In the genomic region with DNA sequence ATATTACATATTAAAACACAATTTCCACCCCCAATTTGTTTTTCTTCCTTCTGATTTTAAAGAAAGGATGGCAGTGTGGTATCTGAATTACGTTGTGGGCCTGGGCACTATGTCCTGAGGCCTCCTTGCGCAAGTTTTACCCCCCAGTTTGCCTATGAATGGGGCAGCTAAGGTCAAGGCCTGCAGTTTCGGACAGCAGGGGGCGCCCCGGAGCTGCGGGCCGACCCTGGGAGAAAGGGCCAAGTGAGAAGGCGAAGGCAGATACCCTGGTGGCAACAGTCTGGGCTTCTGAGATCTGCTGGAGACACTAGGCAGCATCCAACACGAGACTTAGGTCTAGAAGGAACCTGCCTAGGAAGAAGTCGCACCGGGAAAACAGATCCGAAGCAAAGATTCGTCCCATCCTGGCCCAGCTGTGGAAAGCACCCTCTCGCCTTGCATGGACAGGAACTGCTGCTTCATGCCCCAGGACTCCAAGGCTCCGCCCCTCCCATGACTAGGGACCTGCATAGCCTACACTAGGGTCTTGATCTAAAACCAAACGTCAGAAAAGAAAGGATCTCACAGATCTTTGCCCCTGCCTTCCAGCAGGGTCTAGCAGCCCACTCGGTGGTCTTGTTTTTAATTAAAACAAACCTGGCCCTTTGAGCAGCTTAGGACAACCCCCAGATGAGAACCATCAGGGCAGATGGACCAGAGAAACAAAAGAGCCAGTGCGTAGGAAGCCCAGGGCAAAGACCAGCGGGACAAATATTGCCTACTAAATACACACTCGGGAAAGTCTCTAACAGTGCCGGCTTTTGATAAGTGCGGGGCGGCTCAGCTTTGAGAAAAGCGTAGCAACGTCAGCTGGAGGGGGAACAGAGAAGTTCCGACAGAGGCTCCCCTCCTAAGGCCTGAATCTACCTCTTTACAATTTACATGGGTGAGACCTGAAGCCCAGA, we compare ENCODE assay signal across 8 mouse cellular contexts.
DNase-seq lines count a peak whose midpoint lies in the region; ATAC-seq lines count a peak whose summit lies in the region.

No protein-coding gene starts in this region.

- H3K9ac ChIP-seq in heart, embryonic 12.5 days, result no peak overlapping the region
- no peak overlapping the region for H3K9ac ChIP-seq in embryonic facial prominence, embryonic 13.5 days

- no peaks in the 10 kb centered on the region for H3K36me3 ChIP-seq in heart, embryonic 12.5 days
- H3K36me3 ChIP-seq in embryonic facial prominence, embryonic 13.5 days, result no peaks in the 10 kb centered on the region

- no peak overlapping the region for H3K4me2 ChIP-seq in heart, embryonic 12.5 days
- peak overlapping the region; percentile 22; the same call in 1 of the 2 replicates for H3K4me2 ChIP-seq in embryonic facial prominence, embryonic 13.5 days

- H3K27ac ChIP-seq in heart, embryonic 12.5 days (ENCODE audit: poor library complexity, severe bottlenecking), result no peak overlapping the region
- no peak overlapping the region for H3K27ac ChIP-seq in embryonic facial prominence, embryonic 13.5 days

- H3K4me1 ChIP-seq in heart, embryonic 12.5 days (replicated peaks), result no peaks in the 10 kb centered on the region
- peaks cover 5% of the 10 kb centered on the region; the same call in 1 of the 2 replicates for H3K4me1 ChIP-seq in embryonic facial prominence, embryonic 13.5 days

- peak; percentile 97 for DNase-seq in heart, adult 11 months
- peak; percentile 67 to 82 for DNase-seq in adrenal gland, postnatal 36 days
- DNase-seq in heart, postnatal 36 days, result peak; percentile 85 to 90
- peak; percentile 62 for DNase-seq in left cerebral cortex, postnatal 4 days
- DNase-seq in testis, postnatal 14 days (ENCODE audit: low spot score), result peak; percentile 53

- H3K4me3 ChIP-seq in heart, embryonic 12.5 days, result no peak overlapping the region
- no peak overlapping the region for H3K4me3 ChIP-seq in embryonic facial prominence, embryonic 13.5 days

- intact Hi-C loops in heart, postnatal 36 days (cut with DNase I), result loop anchor here (1.0 to 5.0 kb wide), 3 partner anchors 130 to 577 kb away; no protein-coding TSS in a partner anchor
- intact Hi-C loops in left cerebral cortex, postnatal 4 days (cut with DNase I), result no loop called here

- 47% methylated on average over 26 of the region's 26 CpGs for WGBS in heart, embryonic 12.5 days
- 36% methylated on average over 26 of the region's 26 CpGs for WGBS in embryonic facial prominence, embryonic 13.5 days

- no peaks in the 10 kb centered on the region for H3K9me3 ChIP-seq in heart, embryonic 12.5 days (replicated peaks)
- H3K9me3 ChIP-seq in embryonic facial prominence, embryonic 13.5 days, result no peaks in the 10 kb centered on the region

- ATAC-seq in heart, embryonic 12.5 days (ENCODE audit: insufficient number of reproducible peaks, low FRiP score), result no peak
- ATAC-seq in embryonic facial prominence, embryonic 13.5 days (ENCODE audit: insufficient number of reproducible peaks, insufficient read depth, low FRiP score, low TSS enrichment, low read depth), result no peak
- ATAC-seq in monocyte, adult 5-6 weeks (replicated peaks; ENCODE audit: insufficient number of reproducible peaks, low FRiP score, low TSS enrichment, poor library complexity, severe bottlenecking), result peak; percentile 56; the same call in 1 of the 2 replicates

- no peaks in the 10 kb centered on the region for H3K27me3 ChIP-seq in heart, embryonic 12.5 days (replicated peaks)
- no peaks in the 10 kb centered on the region for H3K27me3 ChIP-seq in embryonic facial prominence, embryonic 13.5 days
